Mouse (Mus musculus): ENCODE data around the gene 2310030G06Rik. TPM values are rescaled to one million over a fixed set of nuclear protein-coding genes. Genes with fewer than 3 reads are reported as not detected.

2310030G06Rik gene
- polyA plus RNA-seq, 1 experiment from 2014 or later, result 2.7 TPM

- no peaks in the 10 kb centered on the region for H3K9me3 ChIP-seq (ENCODE audit: control insufficient read depth, low read length)
- 5% methylated on average over 58 of the region's 59 CpGs for WGBS
- H3K9ac ChIP-seq (replicated peaks; ENCODE audit: low read depth, low read length), result peak within 1 kb of the TSS; percentile 68
- H3K36me3 ChIP-seq (ENCODE audit: control insufficient read depth, insufficient read depth, low read length), result no peaks in the 10 kb centered on the region
- H3K27ac ChIP-seq (ENCODE audit: low read depth, low read length), result peak within 1 kb of the TSS; percentile 91
- H3K4me1 ChIP-seq (ENCODE audit: control insufficient read depth, insufficient read depth, low read length), result peaks cover 9% of the 10 kb centered on the region; the same call in 1 of the 2 replicates
- H3K27me3 ChIP-seq (ENCODE audit: control insufficient read depth, insufficient read depth, low read length), result no peaks in the 10 kb centered on the region
- peak within 1 kb of the TSS; percentile 53 for H3K4me3 ChIP-seq (ENCODE audit: low read depth, low read length)
- peak; percentile 96 for ATAC-seq (ENCODE audit: low read depth)
- H3K4me2 ChIP-seq (ENCODE audit: low read depth, low read length), result peak within 1 kb of the TSS; percentile 69
Observed at GRCm38 (mm10) chr9:50768107-50769002, 22.0 kb upstream of the 2310030G06Rik start, which contains the start of gene Fdxacb1. Gene Fdxacb1, plus strand, starts transcription at chr9:50768236.

GRCm38 (mm10) chr9:50767531-50768106 is 21.3 kb upstream of the 2310030G06Rik start:
- H3K4me3 ChIP-seq (ENCODE audit: low read depth, low read length), result peak overlapping the region; percentile 53

GRCm38 (mm10) chr9:50763331-50763730 is 17.0 kb upstream of the 2310030G06Rik start:
- Histone ChIP-seq H3K36me3 (ENCODE audit: control insufficient read depth, insufficient read depth, low read length) (no peaks in the 10 kb centered on the region), H3K27ac (ENCODE audit: low read depth, low read length) (no peak overlapping the region), H3K4me1 (ENCODE audit: control insufficient read depth, insufficient read depth, low read length) (peaks cover 3% of the 10 kb centered on the region; the same call in 1 of the 2 replicates), H3K9ac (replicated peaks; ENCODE audit: low read depth, low read length) (no peak overlapping the region), H3K9me3 (ENCODE audit: control insufficient read depth, low read length) (no peaks in the 10 kb centered on the region), H3K27me3 (ENCODE audit: control insufficient read depth, insufficient read depth, low read length) (no peaks in the 10 kb centered on the region), H3K4me3 (ENCODE audit: low read depth, low read length) (no peak overlapping the region), H3K4me2 (ENCODE audit: low read depth, low read length) (no peak overlapping the region)
- 71% methylated on average over 1 of the region's 1 CpGs for WGBS
- no peak for ATAC-seq (ENCODE audit: low read depth)

More at GRCm38 (mm10) chr9:50767531-50768106, 21.3 kb upstream of the 2310030G06Rik start:
- H3K4me1 ChIP-seq (ENCODE audit: control insufficient read depth, insufficient read depth, low read length), result peaks cover 9% of the 10 kb centered on the region; the same call in 1 of the 2 replicates
- H3K9me3 ChIP-seq (ENCODE audit: control insufficient read depth, low read length), result no peaks in the 10 kb centered on the region
- H3K27me3 ChIP-seq (ENCODE audit: control insufficient read depth, insufficient read depth, low read length), result no peaks in the 10 kb centered on the region
- WGBS, result 5% methylated on average over 17 of the region's 17 CpGs
- H3K27ac ChIP-seq (ENCODE audit: low read depth, low read length), result peak overlapping the region; percentile 91
- peak overlapping the region; percentile 68 for H3K9ac ChIP-seq (replicated peaks; ENCODE audit: low read depth, low read length)
- H3K36me3 ChIP-seq (ENCODE audit: control insufficient read depth, insufficient read depth, low read length), result no peaks in the 10 kb centered on the region
- peak overlapping the region; percentile 69 for H3K4me2 ChIP-seq (ENCODE audit: low read depth, low read length)
- peak; percentile 74; the same call in 1 of the 2 replicates for ATAC-seq (ENCODE audit: low read depth)

DNA sequence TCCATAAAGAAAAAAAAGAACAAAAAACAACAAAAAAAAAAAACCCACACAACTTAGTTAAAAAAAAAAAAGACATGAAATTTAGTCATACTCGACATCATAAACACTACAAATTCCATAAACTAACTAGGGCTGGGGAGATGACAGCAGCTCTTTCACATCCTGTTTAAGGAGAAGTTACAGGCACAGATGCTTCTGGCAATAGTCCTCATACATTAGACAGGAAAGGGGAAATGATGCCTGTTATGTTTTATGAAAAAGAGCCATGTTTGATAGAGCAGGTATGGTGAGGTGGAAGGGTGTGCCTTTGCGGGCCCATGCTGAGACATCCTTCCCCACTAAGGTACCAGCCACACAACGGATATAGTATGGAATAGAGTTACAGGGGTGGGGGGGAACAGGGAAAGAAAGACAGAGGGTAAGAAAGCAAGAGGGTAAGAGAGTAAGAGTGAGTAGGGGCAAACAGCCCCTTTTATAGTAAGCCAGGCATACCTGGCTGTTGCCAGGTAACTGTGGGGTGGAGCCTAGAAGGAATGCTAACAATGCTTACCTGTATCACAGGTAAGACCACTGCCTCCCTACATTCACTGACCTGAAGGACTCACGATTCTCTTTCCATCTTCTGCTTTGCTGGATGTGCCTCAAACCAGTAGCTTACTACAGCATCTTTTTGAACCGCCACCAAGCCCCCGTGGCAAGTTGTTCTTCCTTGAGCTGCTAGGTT is 15.3 kb upstream of the 2310030G06Rik start:
- H3K4me1 ChIP-seq (ENCODE audit: control insufficient read depth, insufficient read depth, low read length), result no peaks in the 10 kb centered on the region
- H3K9me3 ChIP-seq (ENCODE audit: control insufficient read depth, low read length), result no peaks in the 10 kb centered on the region
- 70% methylated on average over 6 of the region's 6 CpGs for WGBS
- no peak overlapping the region for H3K4me2 ChIP-seq (ENCODE audit: low read depth, low read length)
- no peaks in the 10 kb centered on the region for H3K36me3 ChIP-seq (ENCODE audit: control insufficient read depth, insufficient read depth, low read length)
- no peak overlapping the region for H3K4me3 ChIP-seq (ENCODE audit: low read depth, low read length)
- H3K9ac ChIP-seq (replicated peaks; ENCODE audit: low read depth, low read length), result no peak overlapping the region
- H3K27ac ChIP-seq (ENCODE audit: low read depth, low read length), result no peak overlapping the region
- ATAC-seq (ENCODE audit: low read depth), result no peak
- no peaks in the 10 kb centered on the region for H3K27me3 ChIP-seq (ENCODE audit: control insufficient read depth, insufficient read depth, low read length)

DNA sequence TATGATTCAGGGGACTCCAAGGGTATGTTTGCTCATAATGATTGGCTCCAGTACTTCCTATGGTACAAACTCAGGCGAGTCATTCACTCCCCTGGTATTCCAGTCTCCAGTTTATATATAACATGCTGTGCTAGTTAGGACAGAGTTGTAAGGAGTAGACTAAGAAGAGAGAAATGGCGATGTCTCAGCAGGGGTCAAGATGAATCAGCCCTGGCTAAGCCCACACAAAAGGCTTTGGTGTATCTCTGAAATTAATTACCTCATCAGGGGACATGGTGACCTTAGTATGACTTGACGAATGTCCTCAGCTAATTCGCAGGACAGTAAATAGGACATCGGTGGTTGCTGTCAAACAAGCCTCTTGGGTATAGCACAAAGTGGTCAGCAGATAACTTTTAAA is 10.4 kb upstream of the 2310030G06Rik start:
- H3K4me3 ChIP-seq (ENCODE audit: low read depth, low read length), result no peak overlapping the region
- H3K9me3 ChIP-seq (ENCODE audit: control insufficient read depth, low read length), result no peaks in the 10 kb centered on the region
- 26% methylated on average over 5 of the region's 5 CpGs for WGBS
- no peak overlapping the region for H3K4me2 ChIP-seq (ENCODE audit: low read depth, low read length)
- no peak overlapping the region for H3K27ac ChIP-seq (ENCODE audit: low read depth, low read length)
- no peaks in the 10 kb centered on the region for H3K4me1 ChIP-seq (ENCODE audit: control insufficient read depth, insufficient read depth, low read length)
- ATAC-seq (ENCODE audit: low read depth), result no peak
- no peaks in the 10 kb centered on the region for H3K27me3 ChIP-seq (ENCODE audit: control insufficient read depth, insufficient read depth, low read length)
- no peaks in the 10 kb centered on the region for H3K36me3 ChIP-seq (ENCODE audit: control insufficient read depth, insufficient read depth, low read length)
- H3K9ac ChIP-seq (replicated peaks; ENCODE audit: low read depth, low read length), result no peak overlapping the region

GRCm38 (mm10) chr9:50753947-50754346 is 7.6 kb upstream of the 2310030G06Rik start:
- no peak overlapping the region for H3K27ac ChIP-seq (ENCODE audit: low read depth, low read length)
- H3K4me2 ChIP-seq (ENCODE audit: low read depth, low read length), result no peak overlapping the region
- no peaks in the 10 kb centered on the region for H3K4me1 ChIP-seq (ENCODE audit: control insufficient read depth, insufficient read depth, low read length)
- H3K9ac ChIP-seq (replicated peaks; ENCODE audit: low read depth, low read length), result no peak overlapping the region
- H3K27me3 ChIP-seq (ENCODE audit: control insufficient read depth, insufficient read depth, low read length), result no peaks in the 10 kb centered on the region
- ATAC-seq (ENCODE audit: low read depth), result no peak
- H3K4me3 ChIP-seq (ENCODE audit: low read depth, low read length), result no peak overlapping the region
- no peaks in the 10 kb centered on the region for H3K9me3 ChIP-seq (ENCODE audit: control insufficient read depth, low read length)
- 76% methylated on average over 7 of the region's 7 CpGs for WGBS
- H3K36me3 ChIP-seq (ENCODE audit: control insufficient read depth, insufficient read depth, low read length), result no peaks in the 10 kb centered on the region

DNA sequence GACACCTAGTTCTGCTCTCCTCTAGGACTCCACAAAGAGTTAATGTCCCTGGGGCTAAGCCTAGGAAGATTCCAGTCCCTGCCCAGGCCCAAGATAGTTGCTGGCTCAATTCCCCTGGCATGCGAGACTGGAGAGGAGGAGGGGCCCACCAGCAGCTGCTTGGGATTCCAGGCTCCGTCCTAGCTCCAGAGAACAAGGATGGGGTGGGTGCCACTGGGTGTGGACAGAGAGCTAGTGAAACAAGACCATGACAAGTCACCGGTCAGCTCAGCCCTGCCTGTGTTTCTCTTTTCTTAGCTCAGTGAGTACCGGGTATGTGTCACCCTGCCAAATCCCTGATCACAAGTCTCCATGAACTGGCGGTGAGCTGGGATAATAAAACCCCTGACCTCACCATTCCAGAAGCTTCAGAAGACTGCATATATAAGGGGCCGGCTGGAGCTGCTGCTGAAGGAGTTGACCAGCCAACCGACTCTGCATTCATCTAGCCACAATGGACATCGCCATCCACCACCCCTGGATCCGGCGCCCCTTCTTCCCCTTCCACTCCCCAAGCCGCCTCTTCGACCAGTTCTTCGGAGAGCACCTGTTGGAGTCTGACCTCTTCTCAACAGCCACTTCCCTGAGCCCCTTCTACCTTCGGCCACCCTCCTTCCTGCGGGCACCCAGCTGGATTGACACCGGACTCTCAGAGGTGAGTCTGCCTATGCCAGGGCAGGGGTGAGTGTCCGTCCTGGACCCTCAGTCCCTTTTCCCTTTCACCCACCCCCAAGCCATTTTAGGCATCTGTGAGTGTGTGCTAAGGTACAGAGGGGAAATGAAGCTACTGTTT is 6.7 kb upstream of the 2310030G06Rik start:
- Histone ChIP-seq H3K27me3 (ENCODE audit: control insufficient read depth, insufficient read depth, low read length) (no peaks in the 10 kb centered on the region), H3K9me3 (ENCODE audit: control insufficient read depth, low read length) (no peaks in the 10 kb centered on the region), H3K36me3 (ENCODE audit: control insufficient read depth, insufficient read depth, low read length) (no peaks in the 10 kb centered on the region), H3K9ac (replicated peaks; ENCODE audit: low read depth, low read length) (no peak overlapping the region), H3K27ac (ENCODE audit: low read depth, low read length) (no peak overlapping the region), H3K4me2 (ENCODE audit: low read depth, low read length) (no peak overlapping the region), H3K4me3 (ENCODE audit: low read depth, low read length) (no peak overlapping the region), H3K4me1 (ENCODE audit: control insufficient read depth, insufficient read depth, low read length) (no peaks in the 10 kb centered on the region)
- no peak for ATAC-seq (ENCODE audit: low read depth)
- 80% methylated on average over 17 of the region's 17 CpGs for WGBS

DNA sequence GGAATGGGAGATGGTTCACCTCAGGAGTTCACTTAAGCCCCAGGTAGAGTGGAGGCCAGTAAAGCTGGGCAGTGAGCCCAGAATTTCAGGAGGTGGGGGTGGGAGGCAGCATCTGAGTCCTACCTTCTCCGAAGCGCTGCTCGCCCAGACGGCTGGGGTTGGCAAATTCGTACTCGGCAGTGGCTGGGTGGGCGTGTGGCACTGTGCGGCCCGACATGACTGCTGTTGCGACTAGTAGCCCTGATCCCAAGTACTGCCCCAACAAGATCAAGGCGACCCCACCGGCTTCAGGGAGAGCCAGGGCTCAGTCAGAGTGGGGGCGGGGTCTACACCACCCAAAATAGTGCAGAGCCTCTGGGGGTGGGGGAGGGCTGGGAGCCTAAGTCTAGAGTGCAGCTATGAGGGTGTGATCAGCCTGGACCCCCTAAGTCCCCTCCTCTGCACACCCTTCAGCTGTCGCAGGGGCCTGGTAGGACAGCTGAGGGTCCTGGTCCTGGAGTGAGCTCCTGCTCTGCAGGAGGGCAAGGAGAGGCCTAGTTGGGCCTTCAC is 5.8 kb upstream of the 2310030G06Rik start, which contains the start of gene Hspb2:
Gene Hspb2, minus strand, starts transcription at position 301 of the 549 bp plus-strand sequence.
- Histone ChIP-seq H3K27ac (ENCODE audit: low read depth, low read length) (no peak within 1 kb of the TSS), H3K4me2 (ENCODE audit: low read depth, low read length) (no peak within 1 kb of the TSS), H3K9me3 (ENCODE audit: control insufficient read depth, low read length) (no peaks in the 10 kb centered on the region), H3K9ac (replicated peaks; ENCODE audit: low read depth, low read length) (no peak within 1 kb of the TSS), H3K27me3 (ENCODE audit: control insufficient read depth, insufficient read depth, low read length) (no peaks in the 10 kb centered on the region), H3K36me3 (ENCODE audit: control insufficient read depth, insufficient read depth, low read length) (no peaks in the 10 kb centered on the region), H3K4me3 (ENCODE audit: low read depth, low read length) (no peak within 1 kb of the TSS), H3K4me1 (ENCODE audit: control insufficient read depth, insufficient read depth, low read length) (no peaks in the 10 kb centered on the region)
- WGBS, result 76% methylated on average over 14 of the region's 14 CpGs
- no peak for ATAC-seq (ENCODE audit: low read depth)
